Mouse (Mus musculus) adrenal gland, postnatal 25 days (tissue): ENCODE measurements around the gene Reep6. TPM values are rescaled to one million over a fixed set of nuclear protein-coding genes. Genes with fewer than 3 reads are reported as not detected.

Source experiments
- DNase-seq: peaks from one replicate; pipeline ENCODE4 v3.0.0; 2021; ENCODE audit warnings: mixed read lengths
- total RNA-seq: library from RNA; stranded (reverse); gene quantifications from 2 replicates; pipeline ENCODE4 v1.2.3, GENCODE M21; 2021

Gene Reep6
- total RNA-seq, 1 experiment from 2014 or later: 8.0 TPM

GRCm38 (mm10) chr10:80301256-80302081 lies 28.3 kb upstream of the Reep6 start:
- DNase-seq: no peak

DNA sequence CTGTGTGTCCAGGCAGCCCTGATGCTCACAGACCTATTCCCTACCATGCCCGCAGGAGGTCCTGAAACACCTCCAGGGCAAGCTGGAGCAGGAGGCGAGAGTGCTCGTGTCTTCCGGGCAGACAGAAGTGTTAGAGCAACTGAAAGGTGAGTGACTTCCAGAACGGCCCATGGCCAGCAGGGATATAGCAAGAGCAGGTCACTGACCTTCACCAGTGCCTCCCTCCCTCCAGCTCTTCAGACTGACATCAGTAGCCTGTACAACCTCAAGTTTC lies 27.7 kb upstream of the Reep6 start:
- DNase-seq: no peak

GRCm38 (mm10) chr10:80302471-80302881 lies 27.3 kb upstream of the Reep6 start:
- peak; percentile 63 for DNase-seq

GRCm38 (mm10) chr10:80304458-80304857 lies 25.3 kb upstream of the Reep6 start:
- DNase-seq: no peak

GRCm38 (mm10) chr10:80304862-80305261 lies 24.9 kb upstream of the Reep6 start:
- DNase-seq: no peak

- DNase-seq: no peak
These were observed 18.2 kb upstream of the Reep6 start for GRCm38 (mm10) chr10:80311560-80311959.

- DNase-seq: no peak
These were observed 16.9 kb upstream of the Reep6 start for GRCm38 (mm10) chr10:80312586-80313504.

DNA sequence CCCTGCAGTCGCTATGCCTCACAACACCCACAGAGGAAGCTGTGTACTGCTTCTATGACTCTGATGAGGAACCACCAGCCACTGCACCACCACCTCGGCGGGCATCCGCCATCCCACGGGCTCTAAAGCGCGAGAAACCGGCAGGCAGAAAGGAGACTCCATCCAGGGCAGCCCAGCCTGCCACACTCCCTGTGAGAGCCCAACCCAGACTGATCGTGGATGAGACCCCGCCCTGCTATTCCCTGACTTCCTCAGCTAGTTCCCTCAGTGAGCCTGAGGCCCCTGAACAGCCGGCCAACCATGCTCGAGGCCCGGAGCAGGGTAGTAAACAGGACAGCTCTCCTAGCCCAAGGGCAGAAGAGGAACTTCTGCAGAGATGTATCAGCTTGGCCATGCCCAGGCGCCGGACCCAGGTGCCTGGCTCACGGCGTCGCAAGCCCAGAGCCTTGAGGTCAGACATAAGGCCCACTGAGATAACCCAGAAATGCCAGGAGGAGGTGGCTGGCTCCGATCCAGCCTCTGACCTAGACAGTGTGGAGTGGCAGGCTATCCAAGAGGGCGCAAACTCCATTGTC lies 16.0 kb upstream of the Reep6 start:
- DNase-seq: no peak

DNA sequence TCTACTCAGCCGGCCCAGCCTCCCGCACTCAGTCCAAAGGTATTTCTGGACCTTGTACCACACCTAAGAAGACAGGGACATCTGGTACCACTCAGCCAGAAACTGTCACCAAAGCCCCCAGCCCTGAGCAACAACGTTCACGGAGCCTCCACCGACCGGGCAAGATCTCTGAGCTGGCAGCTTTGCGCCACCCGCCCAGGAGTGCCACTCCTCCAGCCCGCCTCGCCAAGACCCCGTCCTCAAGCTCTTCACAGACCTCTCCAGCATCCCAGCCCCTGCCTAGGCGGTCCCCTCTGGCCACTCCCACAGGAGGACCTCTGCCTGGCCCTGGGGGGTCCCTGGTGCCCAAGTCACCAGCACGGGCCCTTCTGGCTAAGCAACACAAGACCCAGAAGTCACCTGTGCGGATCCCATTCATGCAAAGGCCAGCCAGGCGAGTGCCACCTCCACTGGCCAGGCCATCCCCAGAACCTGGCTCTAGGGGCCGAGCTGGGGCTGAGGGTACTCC lies 15.2 kb upstream of the Reep6 start:
- no peak for DNase-seq

DNA sequence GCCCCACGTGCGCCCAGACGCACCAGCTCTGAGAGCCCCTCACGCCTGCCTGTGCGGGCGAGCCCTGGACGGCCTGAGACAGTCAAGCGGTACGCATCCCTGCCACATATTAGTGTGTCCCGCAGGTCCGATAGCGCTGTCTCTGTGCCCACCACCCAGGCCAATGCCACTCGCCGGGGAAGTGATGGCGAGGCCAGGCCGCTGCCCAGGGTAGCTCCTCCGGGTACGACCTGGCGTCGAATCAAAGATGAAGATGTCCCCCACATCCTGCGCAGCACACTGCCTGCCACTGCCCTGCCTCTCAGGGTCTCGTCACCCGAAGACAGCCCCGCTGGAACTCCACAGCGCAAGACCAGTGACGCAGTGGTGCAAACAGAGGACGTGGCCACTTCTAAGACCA lies 14.4 kb upstream of the Reep6 start:
- DNase-seq: no peak

DNA sequence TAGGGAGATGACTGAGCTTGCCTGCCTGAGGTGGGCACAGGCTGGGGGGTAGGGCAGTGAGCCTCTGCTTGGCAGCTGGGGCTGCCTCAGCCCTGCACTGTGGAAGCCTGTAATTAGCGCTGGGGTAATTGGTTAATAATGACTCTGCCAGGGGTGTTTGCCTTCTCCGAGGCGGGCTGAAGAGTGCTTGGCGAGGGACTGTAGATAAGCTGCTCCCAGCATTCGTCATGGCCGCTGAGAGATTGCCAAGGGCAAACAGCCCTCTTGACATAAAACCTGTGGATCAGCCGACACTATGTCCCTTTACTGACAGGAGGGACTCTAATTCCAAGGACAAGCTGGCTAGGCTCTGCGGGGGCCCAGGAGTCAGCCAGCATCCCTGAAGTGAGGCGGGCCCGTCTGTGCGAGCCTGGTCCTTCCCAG lies 13.4 kb upstream of the Reep6 start:
- no peak for DNase-seq

GRCm38 (mm10) chr10:80317011-80317410 lies 12.7 kb upstream of the Reep6 start:
- no peak for DNase-seq

DNA sequence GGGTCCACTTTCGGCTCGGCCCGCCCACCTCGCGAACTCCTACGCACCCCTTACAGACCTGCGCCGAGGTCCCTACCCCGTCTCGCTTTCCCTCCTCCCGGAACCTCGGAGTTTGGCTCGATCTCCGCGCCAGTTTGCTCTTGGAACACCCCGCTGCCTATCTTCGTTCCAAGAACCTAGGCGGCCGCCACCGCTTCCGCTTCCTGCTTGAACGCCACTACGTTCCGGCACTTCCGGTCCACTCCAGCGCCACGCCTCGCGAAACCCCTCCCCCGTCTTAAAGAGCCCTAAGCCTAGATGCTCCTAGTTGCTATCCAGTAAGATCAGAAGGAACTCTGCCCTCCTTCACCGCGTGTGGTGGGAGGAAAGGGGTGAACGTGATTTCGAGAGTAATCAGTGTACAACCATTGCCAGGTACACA lies 9.4 kb upstream of the Reep6 start, which contains the start of gene 2310011J03Rik:
2310011J03Rik (minus strand) TSS at position 198 of the 421 bp plus-strand sequence.
- DNase-seq: peak; percentile 91

DNA sequence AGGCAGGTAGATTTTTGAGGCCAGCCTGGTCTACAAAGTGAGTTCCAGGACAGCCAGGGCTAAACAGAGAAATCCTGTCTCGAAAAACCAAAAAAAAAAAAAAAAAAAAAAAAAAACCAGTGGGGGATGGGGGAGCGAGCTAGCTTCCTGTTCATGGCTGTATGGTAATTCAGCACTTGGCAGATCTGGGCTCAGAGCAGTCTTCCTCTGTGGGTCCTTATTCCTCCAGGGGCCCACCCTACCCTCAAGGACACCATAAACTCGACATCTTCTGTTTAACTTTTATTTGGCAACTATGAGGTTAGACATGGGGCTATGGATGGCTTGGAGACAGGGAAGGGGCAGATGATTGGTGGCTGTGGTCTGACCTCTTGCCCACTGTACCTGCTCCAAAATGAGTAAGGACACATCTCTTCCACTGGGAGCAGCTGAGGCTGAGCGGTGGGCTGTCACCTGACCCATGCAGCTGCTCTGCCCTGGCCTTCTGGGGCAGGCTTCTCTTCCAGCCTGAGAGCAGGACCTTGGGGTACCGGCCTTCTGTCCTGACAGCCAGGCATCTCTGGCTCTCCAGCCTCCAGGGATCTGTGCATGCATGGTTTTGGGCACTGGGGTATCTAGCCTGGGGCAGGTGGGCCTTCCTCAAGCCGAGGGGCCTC lies 8.6 kb upstream of the Reep6 start:
- no peak for DNase-seq

DNA sequence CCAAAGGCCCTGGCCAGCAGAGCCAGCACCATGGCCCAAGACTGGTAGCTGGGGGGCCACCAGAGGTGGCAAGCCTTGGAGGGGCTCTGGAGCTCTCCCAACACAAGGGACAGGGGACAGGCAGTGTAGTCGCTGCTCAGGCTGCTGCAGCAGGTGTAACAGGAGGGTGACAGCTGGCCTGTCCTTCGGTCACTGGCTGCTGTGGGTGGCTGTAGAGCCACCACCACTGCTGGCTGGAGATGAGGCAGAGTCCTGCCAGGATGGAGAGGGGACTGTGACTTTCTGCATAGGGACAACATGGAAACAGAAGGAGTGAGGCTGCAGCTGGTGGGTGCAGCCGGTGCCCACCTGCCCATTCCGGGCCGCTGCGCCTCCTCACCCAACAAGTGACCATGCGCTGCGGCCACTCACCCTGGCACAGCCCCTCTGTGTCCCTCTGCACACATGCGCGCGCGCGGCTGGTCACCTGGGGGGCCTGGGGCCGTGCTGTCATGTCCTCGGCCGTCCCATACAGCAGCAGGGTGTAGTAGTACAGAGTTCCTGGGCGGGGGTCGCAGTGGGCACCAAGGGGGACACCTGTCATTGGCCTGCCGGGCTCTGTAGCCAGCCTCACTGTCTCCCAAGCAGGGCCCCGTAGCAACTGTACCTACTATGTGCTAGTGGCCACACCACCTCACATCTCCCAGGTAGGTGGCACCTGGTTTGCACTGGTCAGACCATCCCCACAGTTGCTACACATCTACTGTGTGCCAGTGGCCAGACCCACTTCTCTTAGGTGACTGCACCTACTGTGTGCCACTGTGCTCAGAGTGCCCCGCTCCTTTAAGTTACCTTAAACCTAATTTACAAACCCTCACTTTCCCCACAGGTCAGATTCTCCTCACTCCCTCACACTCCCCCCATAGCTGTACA lies 7.8 kb upstream of the Reep6 start:
- no peak for DNase-seq

GRCm38 (mm10) chr10:80322811-80323211 lies 6.9 kb upstream of the Reep6 start:
- no peak for DNase-seq

GRCm38 (mm10) chr10:80323261-80324119 lies 6.3 kb upstream of the Reep6 start:
- peak; percentile 81 for DNase-seq

- DNase-seq: no peak
These were observed 5.4 kb upstream of the Reep6 start for GRCm38 (mm10) chr10:80324120-80325037.

DNA sequence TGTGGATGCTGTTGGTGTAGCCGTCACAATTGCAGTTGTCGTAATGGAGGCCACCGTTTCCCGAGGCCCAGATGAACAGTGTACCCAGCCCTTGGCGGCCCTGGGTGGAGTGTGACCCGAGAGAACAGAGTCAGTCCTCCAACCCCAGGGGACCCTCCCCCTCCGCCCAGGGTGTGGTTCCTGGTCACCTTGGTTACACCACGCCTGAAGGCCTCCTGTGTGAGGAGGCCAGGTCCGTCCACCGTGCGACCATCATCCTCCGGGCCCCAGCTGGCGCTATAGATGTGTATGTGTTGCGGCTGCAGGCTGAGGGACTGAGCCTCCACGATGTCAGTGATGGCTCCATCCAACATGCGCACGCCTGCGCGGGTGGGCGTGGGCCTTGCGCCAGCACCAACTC lies 4.7 kb upstream of the Reep6 start:
- DNase-seq: no peak
